Mouse (Mus musculus) spleen, adult 2 months (tissue): ENCODE results near the gene Cdc37.

ENCODE experiments used
- CTCF ChIP-seq: fragments of 200-500 bp; IDR thresholded peaks from 2 replicates; pipeline ENCODE4 v1.5.1; 2011; ENCODE audit warnings: mild to moderate bottlenecking, inconsistent platforms; ENCODE audit not compliant: insufficient read depth, insufficient read length, insufficient replicate concordance; ENCODE audit errors: extremely low read depth
- POLR2A ChIP-seq: fragments of 200-500 bp; IDR thresholded peaks from 2 replicates; pipeline ENCODE4 v1.6.1; 2011; ENCODE audit warnings: low read depth, low read length, inconsistent platforms

GRCm38 (mm10) chr9:21194787-21195493, 45.2 kb upstream of the Cdc37 start:
- no peak; the same call in 1 of the 2 replicates for TF ChIP-seq POLR2A
- TF ChIP-seq CTCF = no peak
